Mouse (Mus musculus): Measurements from ENCODE around the gene Lrrk1.

The Lrrk1 gene

DNA sequence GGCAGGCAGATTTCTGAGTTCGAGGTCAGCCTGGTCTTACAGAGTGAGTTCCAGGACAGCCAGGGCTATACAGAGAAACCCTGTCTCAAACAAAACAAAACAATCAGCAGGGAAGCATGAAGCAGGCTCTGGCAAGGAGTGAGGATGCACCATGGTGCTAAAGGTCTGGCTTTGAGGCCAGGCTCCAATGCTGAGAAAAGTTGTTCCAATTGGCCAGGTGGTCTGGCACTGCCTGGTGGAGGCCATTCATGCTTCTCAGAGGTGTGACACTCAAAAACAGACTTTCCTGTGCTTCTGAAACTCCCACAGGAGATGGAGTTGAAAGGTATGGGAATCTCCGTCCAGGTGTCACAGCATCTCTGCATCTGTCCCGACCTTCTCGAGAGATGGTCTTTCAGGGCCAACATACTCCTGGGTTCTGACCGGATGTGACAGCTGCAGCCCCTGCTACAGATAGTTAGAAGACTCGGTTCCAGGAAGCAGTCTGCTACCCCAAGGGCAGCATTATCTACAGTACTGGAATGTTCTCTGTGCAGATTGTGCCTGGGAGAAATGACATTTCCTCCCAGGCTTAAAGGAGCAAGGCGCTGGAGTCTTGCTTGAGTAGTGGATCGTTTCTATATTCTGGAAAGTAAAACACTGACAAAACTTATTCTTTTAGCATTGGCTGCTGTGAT, 134.0 kb downstream of the Lrrk1 start:
- no peak for DNase-seq (ENCODE audit: low spot score)

GRCm38 (mm10) chr7:66250030-66250429, 138.1 kb downstream of the Lrrk1 start:
- peak; percentile 72 for DNase-seq (ENCODE audit: low spot score)

GRCm38 (mm10) chr7:66249426-66249825, 138.7 kb downstream of the Lrrk1 start:
- no peak for DNase-seq (ENCODE audit: low spot score)

DNA sequence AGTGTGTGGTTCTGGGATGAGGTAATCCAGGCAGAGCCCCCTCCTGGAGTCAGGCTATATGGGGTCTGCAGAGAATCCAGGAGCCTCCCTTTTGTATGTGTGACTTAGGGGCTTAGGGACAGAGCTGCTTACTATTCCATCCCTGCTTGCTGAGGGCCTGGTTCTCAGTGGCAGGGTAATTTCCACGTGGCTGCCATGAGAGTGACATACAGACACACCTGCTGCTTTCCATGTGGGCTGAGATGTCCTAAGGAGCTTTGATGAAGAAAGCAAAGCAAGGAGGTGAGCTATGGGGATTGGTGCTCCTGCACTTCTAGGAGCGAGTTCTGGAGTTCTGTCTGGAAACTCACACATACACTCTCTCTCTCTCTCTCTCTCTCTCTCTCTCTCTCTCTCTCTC, 139.1 kb downstream of the Lrrk1 start:
- DNase-seq (ENCODE audit: low spot score): no peak

DNA sequence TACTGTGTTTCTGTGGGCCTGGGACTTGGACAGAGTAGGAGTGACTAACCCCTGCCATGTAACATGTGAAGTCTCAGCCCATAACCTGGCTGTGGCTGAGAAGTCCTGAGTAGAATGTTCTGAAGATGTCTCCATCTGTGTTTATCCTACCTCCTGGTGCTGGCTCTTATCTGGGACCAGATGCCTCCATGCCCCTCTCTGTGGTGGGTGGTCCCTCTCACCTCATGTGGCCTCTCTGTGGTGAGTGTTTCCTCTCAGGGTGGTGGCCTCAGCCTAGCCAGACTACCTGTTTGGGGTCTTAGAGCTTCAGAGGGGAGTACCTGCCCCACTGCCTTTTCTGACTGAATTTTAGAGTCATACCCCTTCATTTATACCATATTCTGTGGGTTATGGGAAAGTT, 139.9 kb downstream of the Lrrk1 start:
- no peak for DNase-seq (ENCODE audit: low spot score)

DNA sequence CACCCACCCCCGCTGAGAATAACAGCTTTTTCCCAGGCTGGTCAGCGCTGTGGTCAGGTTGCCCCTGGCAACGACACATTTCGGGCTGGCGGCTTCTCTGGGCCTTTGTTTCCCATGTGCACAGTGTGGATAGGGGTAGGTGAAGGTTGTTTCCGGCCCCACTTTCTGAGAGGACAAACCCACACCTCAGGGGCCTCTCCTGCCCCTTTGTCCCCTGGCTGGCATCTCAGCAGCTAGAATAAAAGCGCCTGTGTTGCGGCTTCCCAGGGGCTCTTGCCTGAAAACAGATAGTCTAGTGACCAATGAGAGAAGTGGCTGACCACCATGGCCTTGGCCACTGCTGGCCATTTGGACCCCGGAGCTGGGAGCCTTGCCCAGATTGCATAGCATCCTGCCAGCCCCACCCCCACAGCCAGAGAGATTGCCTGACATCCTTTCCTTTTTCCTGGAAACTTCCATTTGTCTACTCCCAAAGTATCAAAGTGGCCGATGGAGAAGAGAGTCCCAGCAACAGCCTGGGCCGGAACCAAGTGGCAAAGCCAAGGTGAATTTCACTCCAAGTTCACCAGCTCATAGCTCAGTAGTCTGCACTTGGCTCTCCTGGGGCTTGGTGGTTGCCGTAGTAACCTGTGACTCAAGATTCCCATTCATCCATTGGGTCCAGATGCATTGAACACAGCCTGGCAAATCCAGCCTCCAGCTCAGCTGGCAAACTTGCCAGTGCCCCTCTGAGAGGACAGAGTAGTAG, 140.7 kb downstream of the Lrrk1 start:
- peak; percentile 64 for DNase-seq (ENCODE audit: low spot score)

DNA sequence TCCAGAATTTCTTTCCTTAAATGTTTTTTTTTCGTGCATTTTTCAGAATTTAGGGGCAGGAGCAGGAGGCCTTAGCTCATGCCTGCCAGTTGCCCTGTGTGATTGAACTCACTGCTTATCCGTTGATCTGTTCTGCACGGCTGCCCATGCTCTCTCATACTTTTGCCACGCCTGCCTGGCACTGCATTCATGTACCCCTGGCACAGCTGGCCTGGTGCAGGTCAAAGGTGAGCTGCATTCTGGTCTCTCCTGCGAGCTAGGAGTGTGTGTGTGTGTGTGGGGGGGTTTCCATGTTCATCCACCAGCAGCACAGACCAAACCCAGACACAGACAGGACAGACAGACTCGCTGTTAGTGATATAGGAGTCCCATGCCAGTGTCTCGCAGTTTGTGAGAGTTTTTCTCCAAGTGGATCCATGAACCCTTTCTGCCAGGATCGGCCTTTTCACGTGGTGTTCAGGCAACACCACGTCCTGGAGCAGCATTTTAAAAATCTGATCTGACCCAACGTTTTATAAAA, 141.4 kb downstream of the Lrrk1 start:
- no peak for DNase-seq (ENCODE audit: low spot score)

GRCm38 (mm10) chr7:66245646-66246045, 142.5 kb downstream of the Lrrk1 start:
- no peak for DNase-seq (ENCODE audit: low spot score)

DNA sequence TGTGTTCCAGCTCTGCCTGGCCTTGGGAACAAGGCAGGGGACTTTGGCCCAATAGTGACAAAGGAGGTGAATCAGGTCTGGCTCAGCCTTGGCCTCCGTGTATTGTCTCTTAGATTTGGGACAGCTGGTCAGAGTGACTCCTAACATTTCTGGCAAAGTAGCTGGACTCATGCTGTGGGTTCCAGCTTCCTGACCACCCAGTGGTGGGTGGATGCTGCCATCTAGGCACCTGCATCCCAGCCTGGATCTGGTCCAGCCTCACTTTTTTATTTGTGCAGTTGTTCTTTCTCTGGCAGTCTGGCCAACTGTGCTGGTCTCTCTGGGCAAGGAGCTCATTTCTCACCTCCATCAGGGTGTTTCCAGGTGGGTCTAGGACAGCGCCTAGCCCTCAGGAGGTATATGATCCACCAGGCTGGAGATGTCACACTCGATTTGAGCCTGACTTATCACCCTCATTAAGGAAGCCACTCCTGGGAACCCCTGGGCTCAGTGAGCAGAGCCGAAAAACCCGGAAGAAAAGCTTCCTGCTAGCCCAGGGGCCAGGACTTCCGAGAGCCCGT, 144.3 kb downstream of the Lrrk1 start:
- DNase-seq (ENCODE audit: low spot score): no peak

DNA sequence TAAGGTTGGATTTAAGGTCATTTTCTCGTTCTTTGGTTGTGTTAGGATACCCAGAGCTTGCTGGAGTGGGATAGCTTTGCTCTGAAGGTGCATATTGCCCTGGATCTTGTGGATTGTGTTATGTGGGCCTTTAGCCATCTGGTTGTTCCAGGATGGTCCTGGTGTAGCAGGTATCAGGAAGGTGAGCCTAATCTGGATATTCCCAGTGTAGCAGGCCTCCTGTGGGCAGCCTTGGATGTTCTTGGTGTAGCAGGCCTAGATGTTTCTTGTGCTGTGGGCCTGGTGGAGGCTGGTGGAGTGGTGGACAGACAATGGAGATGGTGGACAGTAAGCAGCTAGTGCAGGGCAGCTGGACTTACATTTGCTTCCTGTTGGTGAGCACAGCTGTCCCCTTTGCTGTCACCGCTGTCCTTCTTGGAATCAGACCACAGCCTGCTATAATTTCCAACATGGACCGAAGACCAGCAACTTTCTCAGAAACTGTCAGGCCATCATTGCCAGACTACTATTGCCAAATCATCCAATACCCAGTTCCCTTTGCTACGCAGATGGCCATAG, 146.2 kb downstream of the Lrrk1 start:
- DNase-seq (ENCODE audit: low spot score): no peak

DNA sequence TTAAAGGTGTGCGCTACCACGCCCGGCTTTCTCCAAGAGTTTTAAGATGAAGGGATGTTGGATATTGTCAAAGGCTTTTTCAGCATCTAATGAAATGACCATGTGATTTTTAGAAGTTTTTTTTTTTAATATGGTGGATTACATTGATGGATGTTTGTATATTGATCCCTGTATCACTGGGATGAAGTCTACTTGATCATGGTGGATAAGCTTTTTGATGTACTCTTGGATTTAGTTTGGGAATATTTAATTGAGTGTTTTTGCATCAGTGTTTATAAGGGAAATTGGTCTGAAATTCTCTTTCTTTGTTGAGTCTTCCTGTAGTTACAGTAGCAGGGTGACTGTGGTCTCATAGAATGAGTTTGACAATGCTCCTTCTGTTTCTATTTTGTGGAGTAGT, 150.0 kb downstream of the Lrrk1 start:
- DNase-seq (ENCODE audit: low spot score): no peak

DNA sequence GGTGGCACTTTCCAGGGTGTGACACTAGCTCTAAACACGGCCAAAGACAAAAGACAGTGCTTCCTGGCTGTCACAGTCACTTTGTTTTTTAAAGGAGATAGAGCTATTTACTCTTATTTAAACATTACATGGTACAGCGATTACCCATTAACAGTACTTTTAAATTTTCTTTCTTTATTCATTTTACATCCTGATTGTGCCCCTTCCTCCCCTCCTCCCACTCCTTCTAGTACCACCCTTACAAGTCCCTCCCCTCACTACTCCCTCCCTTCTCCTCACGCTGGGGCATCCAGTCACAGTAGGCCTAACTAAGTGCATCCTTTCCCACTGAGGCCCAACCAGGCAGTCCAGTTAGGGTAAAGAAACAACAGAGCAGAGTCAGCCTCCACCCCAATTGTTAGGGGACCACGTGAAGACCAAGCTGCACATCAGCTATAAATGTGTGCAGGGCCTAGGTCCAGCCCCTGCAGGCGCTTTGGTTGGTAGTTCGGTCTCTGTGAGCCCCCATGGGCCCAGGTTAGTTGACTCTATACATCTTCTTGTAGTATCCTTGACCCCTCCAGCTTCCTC, 154.1 kb downstream of the Lrrk1 start:
- no peak for DNase-seq (ENCODE audit: low spot score)

- no peak for DNase-seq (ENCODE audit: low spot score)
Observed at GRCm38 (mm10) chr7:66233141-66233946, 154.8 kb downstream of the Lrrk1 start.

GRCm38 (mm10) chr7:66231861-66232260, 156.3 kb downstream of the Lrrk1 start:
- no peak for DNase-seq (ENCODE audit: low spot score)

GRCm38 (mm10) chr7:66230638-66231550, 157.3 kb downstream of the Lrrk1 start:
- DNase-seq (ENCODE audit: low spot score): peak; percentile 47

GRCm38 (mm10) chr7:66230246-66230637, 157.9 kb downstream of the Lrrk1 start:
- DNase-seq (ENCODE audit: low spot score): no peak

DNA sequence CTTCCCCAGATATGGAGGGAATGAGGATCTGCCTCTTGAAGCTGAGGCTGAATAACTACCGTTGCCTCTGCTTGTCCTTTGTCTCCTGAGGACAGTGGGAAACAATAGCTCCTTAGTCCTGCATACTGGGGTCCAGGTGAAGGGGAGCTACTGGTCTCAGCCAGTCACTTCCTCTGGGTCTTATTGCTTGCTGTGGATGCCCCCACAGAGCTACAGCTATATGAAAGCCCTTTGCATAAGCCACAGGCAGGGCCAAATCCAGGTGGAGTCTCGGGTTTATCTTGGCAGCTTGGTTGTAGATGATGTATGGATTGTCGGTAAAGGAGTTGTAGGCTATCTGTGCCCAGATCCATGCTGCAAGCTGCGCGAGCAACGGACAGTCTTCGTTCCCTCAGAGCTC, 158.7 kb downstream of the Lrrk1 start:
- no peak for DNase-seq (ENCODE audit: low spot score)

DNA sequence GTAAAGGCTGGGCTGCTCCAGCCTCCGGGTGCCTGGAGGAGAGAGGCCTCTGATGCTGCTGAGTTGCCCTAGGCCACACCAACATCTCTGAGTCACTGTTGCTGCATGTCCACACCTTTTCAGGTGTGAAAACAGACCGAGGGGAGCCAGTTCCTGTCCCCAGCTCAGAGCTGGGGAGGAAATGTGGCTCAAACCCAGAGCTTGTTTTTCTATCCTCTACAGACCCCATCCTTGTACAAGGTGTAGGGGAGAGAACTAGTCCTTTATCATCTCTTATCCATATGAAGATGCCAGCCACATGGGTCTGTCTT, 159.6 kb downstream of the Lrrk1 start:
- no peak for DNase-seq (ENCODE audit: low spot score)

- DNase-seq (ENCODE audit: low spot score): no peak
Observed at GRCm38 (mm10) chr7:66227814-66228609, 160.1 kb downstream of the Lrrk1 start.

DNA sequence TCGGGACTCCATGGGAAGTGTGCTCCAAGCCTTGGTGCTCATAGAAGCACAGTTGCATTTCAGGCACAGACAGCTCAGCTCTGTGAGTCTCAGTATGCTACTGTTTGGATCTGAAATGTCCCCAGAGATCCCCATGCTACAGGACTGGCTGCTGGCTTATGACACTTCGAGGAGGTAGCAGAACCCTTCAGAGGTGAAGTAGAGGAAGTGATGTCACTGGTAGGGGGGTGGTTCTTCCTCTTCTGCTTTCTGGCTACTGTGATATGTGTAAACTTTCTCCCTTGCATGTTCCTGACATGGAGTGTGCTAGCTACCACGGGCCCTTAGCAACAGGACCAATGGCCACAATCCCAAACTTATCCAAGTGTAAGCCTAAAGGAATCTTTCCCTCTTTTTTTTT, 162.3 kb downstream of the Lrrk1 start:
- DNase-seq (ENCODE audit: low spot score): no peak
